Mouse (Mus musculus): ENCODE results near the gene Nectin1.

Nectin1 gene

GRCm38 (mm10) chr9:43765419-43766179 is 21.8 kb downstream of the Nectin1 start:
- DNase-seq (ENCODE audit: low read depth), result no peak

DNA sequence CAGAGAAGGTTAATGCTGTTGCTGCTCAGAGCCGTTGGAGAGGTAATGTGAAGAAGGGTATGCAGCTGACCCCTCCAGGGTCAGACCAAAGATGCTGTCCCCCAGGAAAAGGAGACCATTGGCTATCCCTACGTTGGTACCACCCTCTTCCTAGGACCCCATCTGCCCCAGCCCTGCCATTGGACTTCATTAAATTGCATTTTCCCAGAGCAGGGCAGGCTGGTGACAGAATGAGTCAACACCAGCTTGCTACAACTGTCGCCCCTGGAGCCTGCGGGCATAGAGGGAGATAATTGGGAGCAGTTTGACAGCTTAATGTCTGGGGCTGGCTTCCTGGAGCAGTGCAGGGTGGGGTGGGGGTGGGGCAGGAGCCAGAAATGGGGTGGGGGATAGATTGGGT is 25.0 kb downstream of the Nectin1 start:
- DNase-seq (ENCODE audit: low read depth), result no peak

- no peak for DNase-seq (ENCODE audit: low read depth)
These were observed 25.4 kb downstream of the Nectin1 start for GRCm38 (mm10) chr9:43769228-43769627.

DNA sequence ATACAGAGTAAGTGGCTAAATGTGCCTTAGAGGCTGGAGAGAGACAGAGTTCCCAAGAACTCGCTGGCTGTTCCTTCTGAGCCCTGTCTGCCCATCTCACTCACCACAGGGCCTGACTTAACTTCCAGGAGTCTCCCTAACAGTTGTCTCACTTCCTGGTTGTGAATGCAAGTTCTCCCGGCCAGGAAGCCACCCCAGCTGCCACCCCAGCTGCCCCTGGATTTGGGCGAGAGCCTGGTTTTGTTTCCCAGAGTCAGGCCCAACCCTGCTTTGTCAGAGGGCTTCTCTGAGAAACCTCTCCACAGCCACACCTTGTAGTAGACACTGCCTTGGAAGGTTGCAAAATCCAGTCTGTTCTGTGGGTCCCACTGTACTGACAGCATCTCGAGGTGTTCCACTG is 26.2 kb downstream of the Nectin1 start:
- DNase-seq (ENCODE audit: low read depth), result no peak

DNA sequence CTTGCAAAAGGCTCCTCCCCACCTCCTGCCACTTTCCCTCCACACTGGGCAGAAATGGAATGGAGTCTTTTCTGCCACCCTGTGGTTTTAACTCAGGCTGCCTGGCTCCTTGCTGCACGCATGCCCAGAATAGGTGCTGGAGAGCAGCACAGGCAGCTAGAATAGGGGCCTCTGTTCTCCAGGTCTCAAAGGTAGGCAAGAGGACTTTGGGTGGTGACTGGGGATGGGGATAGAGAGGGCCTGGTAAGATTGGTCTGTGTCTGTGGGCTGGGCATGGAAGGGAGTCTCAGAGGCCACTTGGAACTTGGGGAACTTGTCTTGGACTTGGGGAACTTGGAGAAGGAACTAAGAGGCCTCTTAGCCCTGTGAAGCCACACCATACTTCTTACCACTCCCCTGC is 27.3 kb downstream of the Nectin1 start:
- DNase-seq (ENCODE audit: low read depth), result no peak

DNA sequence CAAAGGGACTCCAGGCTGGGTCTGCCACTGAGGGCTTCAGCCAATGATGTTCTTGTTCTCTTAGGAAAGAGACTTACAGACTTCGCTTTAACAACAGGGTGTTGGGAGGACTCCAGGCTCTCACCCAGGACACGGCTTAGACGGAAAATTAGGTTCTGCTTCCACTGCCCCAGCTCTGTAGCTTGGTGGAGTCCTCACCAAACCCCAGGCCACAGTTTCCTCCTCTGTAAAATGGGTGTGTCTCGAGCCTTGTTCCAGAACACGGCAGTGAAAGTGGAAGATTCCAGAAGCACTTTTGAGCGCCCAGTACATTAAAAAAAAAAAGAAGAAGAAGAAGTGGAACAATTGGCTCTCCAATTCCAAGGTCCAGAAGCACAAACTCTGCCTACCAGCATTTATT is 28.7 kb downstream of the Nectin1 start:
- no peak for DNase-seq (ENCODE audit: low read depth)

GRCm38 (mm10) chr9:43773521-43773920 is 29.7 kb downstream of the Nectin1 start:
- DNase-seq (ENCODE audit: low read depth), result no peak

GRCm38 (mm10) chr9:43774427-43774826 is 30.6 kb downstream of the Nectin1 start:
- DNase-seq (ENCODE audit: low read depth), result no peak

DNA sequence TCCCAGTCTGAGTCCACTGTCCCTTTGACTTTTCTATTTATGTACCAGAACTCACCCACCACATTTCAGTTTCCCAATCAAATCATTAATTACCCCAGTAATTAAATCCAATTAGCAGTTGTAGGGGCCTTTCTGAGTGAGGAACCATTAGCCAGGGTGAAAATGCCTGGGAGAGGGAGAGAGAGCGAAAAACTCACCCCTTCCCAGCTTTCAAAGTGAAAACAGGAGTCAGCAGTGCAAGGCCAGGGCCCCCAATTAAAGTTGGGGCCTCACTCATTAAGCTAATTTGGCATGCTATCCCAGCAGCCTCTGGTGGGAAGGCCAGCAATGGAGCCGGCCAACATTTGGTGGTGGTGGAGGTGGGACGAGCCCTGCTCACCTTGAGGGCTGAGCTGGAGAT is 32.4 kb downstream of the Nectin1 start:
- no peak for DNase-seq (ENCODE audit: low read depth)

- peak; percentile 27 for DNase-seq (ENCODE audit: low read depth)
These were observed 33.9 kb downstream of the Nectin1 start for GRCm38 (mm10) chr9:43777362-43778360.

DNA sequence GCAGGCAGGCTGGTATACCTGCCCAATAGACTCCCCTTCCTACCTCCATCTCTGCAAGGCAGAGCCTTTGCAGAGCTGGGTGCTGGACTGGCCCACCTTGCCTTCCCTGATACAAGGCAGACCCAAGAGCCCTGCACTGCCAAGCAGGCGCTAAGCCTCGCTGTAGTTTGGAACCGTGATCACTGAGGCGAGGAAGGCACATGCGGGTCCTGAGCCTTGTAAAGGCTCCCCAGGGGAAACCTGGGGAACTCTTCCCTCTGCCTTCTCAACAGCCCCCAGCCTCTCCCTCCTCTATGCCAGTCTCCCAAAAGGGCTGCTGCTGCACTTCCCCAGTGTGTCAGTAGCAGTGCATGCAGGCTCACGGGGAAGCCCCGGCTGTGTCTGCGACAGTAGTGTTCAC is 37.1 kb downstream of the Nectin1 start:
- DNase-seq (ENCODE audit: low read depth), result no peak

GRCm38 (mm10) chr9:43782401-43782800 is 38.6 kb downstream of the Nectin1 start:
- no peak for DNase-seq (ENCODE audit: low read depth)

DNA sequence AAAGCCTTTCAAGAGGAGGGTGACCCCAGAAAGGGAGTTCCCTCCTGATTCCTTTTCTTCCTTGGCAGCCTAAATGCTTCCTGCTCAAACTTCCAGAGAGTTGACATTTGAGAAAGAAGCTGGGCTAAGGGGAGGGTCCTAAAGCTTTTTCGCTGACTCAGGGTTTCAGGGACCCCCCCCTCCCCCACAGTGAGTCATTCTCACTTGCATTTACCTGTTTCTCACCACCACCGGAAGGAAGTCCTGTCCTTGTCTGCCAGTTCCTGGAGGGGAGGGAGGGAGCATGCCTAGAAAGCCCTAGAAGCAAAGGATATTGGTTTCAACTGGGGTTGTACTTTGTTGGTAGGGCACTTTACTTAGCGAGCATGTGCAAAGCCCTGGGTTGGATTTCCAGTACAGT is 40.2 kb downstream of the Nectin1 start:
- no peak for DNase-seq (ENCODE audit: low read depth)

DNA sequence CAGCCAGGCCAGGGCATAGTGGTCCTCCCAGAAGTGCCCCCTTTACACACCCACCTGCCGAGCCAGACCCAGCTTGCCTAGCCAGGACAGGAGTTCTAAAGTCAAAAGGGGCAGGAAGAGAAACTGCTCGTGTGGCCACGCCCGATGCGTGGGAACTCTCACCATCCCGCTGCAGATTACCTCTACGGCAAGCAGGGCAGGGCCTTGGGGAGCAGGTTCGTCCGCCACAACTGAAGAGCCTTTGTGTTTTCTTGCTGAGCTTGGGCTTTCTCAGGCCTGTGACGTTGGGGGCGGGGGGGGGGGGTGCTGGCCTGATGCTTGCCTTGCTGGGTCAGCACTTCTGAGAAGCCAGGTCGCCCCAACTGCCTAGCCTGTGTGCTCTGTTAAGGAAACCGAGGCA is 41.1 kb downstream of the Nectin1 start:
- DNase-seq (ENCODE audit: low read depth), result no peak

- DNase-seq (ENCODE audit: low read depth), result peak; percentile 14
These were observed 43.8 kb downstream of the Nectin1 start for GRCm38 (mm10) chr9:43787591-43787990.

DNA sequence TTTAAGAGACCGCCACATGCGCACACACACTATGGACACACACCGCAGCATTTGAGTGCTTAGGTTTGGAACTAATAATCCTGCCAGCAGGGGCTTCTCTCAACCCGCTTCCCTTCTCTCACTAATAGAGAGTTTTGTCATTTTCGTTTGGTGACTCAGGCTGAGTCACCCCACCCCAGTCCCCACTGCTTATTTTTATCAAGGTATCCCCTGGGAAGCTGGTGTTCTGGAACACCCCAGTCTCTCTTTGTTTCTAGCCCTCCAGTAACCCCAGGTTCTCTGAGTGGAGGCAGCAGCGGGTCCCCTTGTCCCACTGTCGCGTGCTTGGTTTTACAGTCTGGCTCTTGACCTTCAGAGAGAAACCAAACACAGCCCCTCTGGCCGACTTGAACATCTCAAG is 48.9 kb downstream of the Nectin1 start:
- DNase-seq (ENCODE audit: low read depth), result no peak

DNA sequence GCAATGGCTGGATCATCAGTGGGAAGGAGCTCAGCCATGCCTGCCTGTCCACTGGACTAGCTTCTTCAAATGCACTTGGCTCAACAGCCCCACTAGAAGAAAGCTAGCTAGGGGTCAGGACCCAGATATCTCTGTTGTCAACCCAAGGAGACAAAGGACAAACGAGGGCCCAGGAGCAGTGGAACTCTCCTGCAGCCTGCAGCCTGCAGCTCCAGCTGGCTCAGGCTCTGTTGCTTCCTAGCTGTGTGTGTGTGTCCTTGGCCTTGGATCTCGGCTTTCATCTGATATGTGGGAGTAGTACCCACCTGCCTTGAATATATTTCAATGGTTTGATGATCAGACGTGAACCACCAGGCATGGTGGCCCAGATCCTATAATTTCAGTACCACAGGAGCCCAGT is 49.6 kb downstream of the Nectin1 start:
- no peak for DNase-seq (ENCODE audit: low read depth)

- DNase-seq (ENCODE audit: low read depth), result no peak
These were observed 52.2 kb downstream of the Nectin1 start for GRCm38 (mm10) chr9:43796031-43796430.

DNA sequence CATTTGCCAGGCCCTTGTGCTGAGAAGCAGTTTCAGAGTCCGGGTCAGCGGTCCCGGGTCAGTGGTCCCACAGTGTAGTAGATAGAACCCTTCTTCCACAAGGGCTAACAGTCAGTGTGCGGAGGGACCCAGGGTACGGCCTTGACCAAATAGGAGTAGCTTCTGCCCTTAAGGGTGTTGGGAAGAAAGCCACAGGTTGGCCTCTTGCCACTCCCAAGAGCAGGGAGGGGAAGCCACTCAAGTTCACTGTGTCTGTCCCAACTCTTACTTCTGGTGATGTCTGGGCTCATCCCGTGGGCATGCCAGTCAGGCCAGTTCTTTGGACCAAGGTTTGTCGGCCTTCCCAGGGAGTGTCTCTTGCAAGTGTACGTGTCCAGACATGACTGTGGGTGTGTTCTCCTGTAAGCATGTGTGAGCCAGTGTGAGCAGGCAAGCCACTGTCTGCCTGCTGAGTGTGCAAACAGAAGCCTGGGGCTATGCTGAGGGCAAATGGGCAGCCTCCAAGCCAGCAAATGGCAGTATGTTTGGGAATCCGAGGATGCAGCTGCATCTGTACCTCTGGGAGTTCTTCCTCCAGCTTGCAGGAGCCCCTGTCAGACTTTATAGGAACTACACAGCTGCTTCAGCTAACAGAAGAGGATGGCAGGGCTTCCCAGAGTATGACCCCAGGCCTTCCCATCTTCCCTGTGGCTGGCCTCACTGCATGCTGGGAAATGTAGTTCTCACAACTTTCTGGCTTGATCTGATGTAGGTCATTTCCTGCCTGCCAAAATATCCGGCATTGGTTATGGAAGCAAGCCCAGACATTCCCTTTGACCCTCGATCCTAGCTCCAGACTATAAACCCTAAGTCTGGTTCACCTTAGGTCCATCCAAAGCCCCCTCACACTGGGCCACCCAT is 53.3 kb downstream of the Nectin1 start:
- DNase-seq (ENCODE audit: low read depth), result peak; percentile 36

DNA sequence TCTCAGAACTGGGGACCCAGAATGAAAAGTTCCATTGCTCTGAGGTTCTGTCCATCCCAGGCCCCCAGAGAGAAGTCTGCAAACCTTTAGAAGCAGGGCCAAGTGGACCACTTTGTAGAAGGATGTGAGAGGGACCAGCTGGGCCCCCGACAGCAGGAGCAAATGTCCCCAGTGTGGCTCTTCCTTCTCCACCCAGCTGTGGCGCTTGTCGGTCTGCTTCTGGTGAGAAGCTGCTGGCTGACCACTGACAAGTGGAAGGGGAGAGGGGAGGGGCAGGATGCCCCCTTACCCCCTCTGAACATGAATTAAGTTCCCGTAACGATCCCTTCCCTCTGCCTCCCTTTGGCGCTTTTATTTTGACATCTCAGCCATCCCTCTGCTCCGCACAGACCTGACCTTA is 54.0 kb downstream of the Nectin1 start:
- DNase-seq (ENCODE audit: low read depth), result no peak

DNA sequence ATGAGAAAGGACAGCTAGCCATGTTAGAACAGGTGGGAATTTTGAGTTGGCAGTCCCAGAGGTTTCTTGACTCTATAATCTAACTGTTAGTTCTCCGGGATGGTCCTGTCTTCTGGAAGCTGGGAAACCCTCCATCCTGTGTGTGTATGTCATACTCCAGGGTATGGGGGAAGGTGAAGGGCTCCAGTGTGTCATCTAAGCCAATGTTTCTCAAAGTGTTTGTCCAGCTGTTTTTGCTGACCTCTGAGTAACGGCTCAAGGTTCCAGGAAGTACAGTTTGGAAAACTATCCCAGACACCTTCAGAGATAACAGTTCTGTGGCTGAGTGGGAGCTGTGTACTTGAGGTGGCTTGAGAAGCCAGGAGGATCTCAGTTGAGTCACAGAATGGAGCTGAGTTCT is 56.7 kb downstream of the Nectin1 start:
- no peak for DNase-seq (ENCODE audit: low read depth)

GRCm38 (mm10) chr9:43801911-43802310 is 58.1 kb downstream of the Nectin1 start:
- peak; percentile 75 for DNase-seq (ENCODE audit: low read depth)
